Mouse (Mus musculus) olfactory bulb, adult 2 months (tissue): ENCODE measurements at regions not wholly inside any gene's neighbourhood (a gene's known extent, or its start where the extent isn't known, plus 50 kb on each side); places are given as distances from the start of the nearest gene placed in this dataset.

Source experiments
- CTCF ChIP-seq: fragments of 200-500 bp; IDR thresholded peaks from 2 replicates; pipeline ENCODE4 v1.5.1; 2012; ENCODE audit warnings: low read depth, mild to moderate bottlenecking, low read length, moderate library complexity; ENCODE audit not compliant: insufficient read depth
- POLR2A ChIP-seq: fragments of 200-500 bp; IDR thresholded peaks from 2 replicates; pipeline ENCODE4 v1.6.1; 2012; ENCODE audit warnings: mild to moderate bottlenecking, low read depth, low read length, moderate library complexity; ENCODE audit not compliant: insufficient read depth

DNA sequence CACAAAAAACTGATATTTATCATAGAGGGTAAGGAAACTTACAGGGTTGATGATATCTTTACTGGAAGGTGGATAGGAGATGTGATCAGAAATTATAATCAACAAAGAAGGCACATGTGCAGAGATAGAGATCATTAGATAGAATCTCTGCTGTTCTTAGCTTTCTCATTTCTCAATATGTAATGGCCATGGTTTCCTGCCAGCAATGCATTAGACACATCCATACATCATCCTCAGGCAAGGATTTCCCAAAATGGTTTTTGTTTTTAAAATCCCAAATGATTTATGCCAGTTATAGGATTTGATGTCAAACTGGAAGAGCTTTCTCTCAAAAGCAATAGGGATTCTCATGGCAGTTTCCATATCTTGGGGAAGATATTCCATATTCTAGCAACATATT, 52.0 kb upstream of the C030005K15Rik start:
- TF ChIP-seq CTCF: no peak
- TF ChIP-seq POLR2A: no peak
